Mouse (Mus musculus) kidney, postnatal 4 days (tissue): ENCODE measurements around the gene Cog3.
"Not testable (repeated sequence)": the region's sequence is repeated elsewhere in the genome, so short reads cannot be mapped to it uniquely, and the experiment has no call there.

Source experiments
- DNase-seq, 2 experiments: peaks; one replicate each; pipeline ENCODE4 v3.0.0; 2021; ENCODE audit warnings: mixed read lengths in 2 of 2

The Cog3 gene

GRCm38 (mm10) chr14:75753991-75754817, at the start of gene Cog3:
TSS of gene Cog3 (minus strand) at chr14:75754517.
- peak; percentile 97 to 98 for DNase-seq

GRCm38 (mm10) chr14:75797769-75798386, 43.6 kb upstream of the Cog3 start:
- DNase-seq = peak in 1 of 2 experiments; percentile 60

GRCm38 (mm10) chr14:75795918-75796317, 41.6 kb upstream of the Cog3 start:
- DNase-seq = no peak

GRCm38 (mm10) chr14:75794726-75795125, 40.4 kb upstream of the Cog3 start:
- no peak for DNase-seq

- no peak for DNase-seq
Measured at GRCm38 (mm10) chr14:75794324-75794723, 40.0 kb upstream of the Cog3 start.

GRCm38 (mm10) chr14:75793110-75793509, 38.8 kb upstream of the Cog3 start:
- DNase-seq = no peak

GRCm38 (mm10) chr14:75791372-75791771, 37.1 kb upstream of the Cog3 start:
- no peak for DNase-seq

- DNase-seq = no peak
Measured at GRCm38 (mm10) chr14:75790411-75790996, 36.2 kb upstream of the Cog3 start.

- no peak for DNase-seq
Measured at GRCm38 (mm10) chr14:75789291-75789690, 35.0 kb upstream of the Cog3 start.

GRCm38 (mm10) chr14:75787794-75788175, 33.5 kb upstream of the Cog3 start:
- DNase-seq = no peak

GRCm38 (mm10) chr14:75786868-75787793, 32.8 kb upstream of the Cog3 start, which contains the start of gene Slc25a30:
TSS of gene Slc25a30 (minus strand) at chr14:75787037.
- DNase-seq = peak; percentile 98 to 99

GRCm38 (mm10) chr14:75786424-75786867, 32.1 kb upstream of the Cog3 start:
- no peak for DNase-seq

- no peak for DNase-seq
Measured at GRCm38 (mm10) chr14:75779913-75780312, 25.6 kb upstream of the Cog3 start.

GRCm38 (mm10) chr14:75776637-75777036, 22.3 kb upstream of the Cog3 start:
- DNase-seq = peak in 1 of 2 experiments; percentile 32

- no peak for DNase-seq
Measured at GRCm38 (mm10) chr14:75773431-75773830, 19.1 kb upstream of the Cog3 start.

- DNase-seq = not testable (repeated sequence)
Measured at GRCm38 (mm10) chr14:75772407-75772806, 18.1 kb upstream of the Cog3 start.

GRCm38 (mm10) chr14:75771101-75771501, 16.8 kb upstream of the Cog3 start:
- peak in 1 of 2 experiments; percentile 42 for DNase-seq

- no peak for DNase-seq
Measured at GRCm38 (mm10) chr14:75769334-75769733, 15.0 kb upstream of the Cog3 start.

GRCm38 (mm10) chr14:75768275-75768608, 13.9 kb upstream of the Cog3 start:
- DNase-seq = no peak

GRCm38 (mm10) chr14:75767492-75768274, 13.4 kb upstream of the Cog3 start:
- DNase-seq = peak; percentile 81 to 85

GRCm38 (mm10) chr14:75761028-75761805, 6.9 kb upstream of the Cog3 start:
- DNase-seq = peak in 1 of 2 experiments; percentile 47
